Mouse (Mus musculus): ENCODE measurements at regions not wholly inside any gene's neighbourhood (a gene's known extent, or its start where the extent isn't known, plus 50 kb on each side); places are given as distances from the start of the nearest gene placed in this dataset.

DNA sequence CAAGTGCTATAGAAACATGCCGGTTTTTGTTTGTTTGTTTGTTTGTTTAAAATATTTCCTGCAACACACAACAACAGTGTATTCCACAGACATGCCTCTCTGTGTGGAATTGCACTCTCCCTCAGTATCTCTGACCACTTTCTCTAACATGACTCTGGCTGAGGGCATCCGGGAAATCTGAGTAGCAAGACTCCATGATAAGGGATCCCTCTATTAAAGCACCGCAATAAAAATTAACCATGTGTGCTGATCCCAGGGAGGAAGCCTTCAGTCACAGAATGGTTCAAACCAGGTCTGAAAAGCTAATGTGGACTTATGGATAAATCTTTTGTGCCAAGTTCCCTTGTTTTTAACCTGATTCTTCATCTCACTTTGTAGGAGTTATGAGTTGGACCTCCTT, 260.1 kb downstream of the Hdgfl1 start:
- TF ChIP-seq CEBPB (IDR thresholded peaks at IDR 0.05; ENCODE audit: low read depth), result no peak
- TF ChIP-seq CTCF (IDR thresholded peaks at IDR 0.05; ENCODE audit: control insufficient read depth, insufficient read depth, insufficient read length), result no peak
- TF ChIP-seq USF1 (IDR thresholded peaks at IDR 0.05; ENCODE audit: low read depth), result no peak
- TF ChIP-seq MAX (IDR thresholded peaks at IDR 0.05), result no peak
- no peak for TF ChIP-seq MYOD1 (IDR thresholded peaks at IDR 0.05; ENCODE audit: control insufficient read depth, insufficient read length, low read depth)
